Mouse (Mus musculus): ENCODE measurements around the gene Irgq.
"Not testable (repeated sequence)": the region's sequence is repeated elsewhere in the genome, so short reads cannot be mapped to it uniquely, and the experiment has no call there.

GRCm38 (mm10) chr7:24520054-24520453 is 10.4 kb upstream of the Irgq start:
- not testable (repeated sequence) for TF ChIP-seq POLR2A (IDR thresholded peaks at IDR 0.05; ENCODE audit: borderline replicate concordance, control insufficient read depth, low read depth, low read length); CTCF (IDR thresholded peaks at IDR 0.05; ENCODE audit: control insufficient read depth, insufficient read depth, low read length)
